Mouse (Mus musculus) NIH3T3 (cell line): ENCODE data around the gene Phldb2.
A peak's percentile ranks its signal among the peaks of the same experiment; 100 is the strongest.

Experiments used
- DNase-seq: peaks from one replicate; pipeline ENCODE4 v3.0.0-alpha.2; 2012; ENCODE audit warnings: low read depth

The Phldb2 gene

DNA sequence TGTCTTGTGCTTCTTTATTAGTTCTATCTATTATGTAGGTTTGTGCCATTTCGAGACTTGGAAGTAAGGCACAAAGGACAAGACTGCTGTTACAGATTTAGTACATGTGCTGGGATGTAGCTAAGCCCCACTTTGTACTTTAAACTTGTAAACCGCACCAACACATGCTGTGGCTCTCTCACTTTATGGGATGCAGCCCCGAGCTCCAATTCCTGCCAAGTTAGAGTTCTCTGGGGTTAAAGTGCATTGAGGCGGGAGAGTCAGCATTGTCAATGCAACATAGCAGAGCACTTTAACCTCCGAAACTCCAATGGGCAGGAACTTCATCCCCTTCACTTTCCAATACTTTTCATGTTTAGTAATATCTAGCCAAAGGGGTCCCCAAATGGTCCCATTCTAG, 224.2 kb downstream of the Phldb2 start:
- DNase-seq, result no peak

DNA sequence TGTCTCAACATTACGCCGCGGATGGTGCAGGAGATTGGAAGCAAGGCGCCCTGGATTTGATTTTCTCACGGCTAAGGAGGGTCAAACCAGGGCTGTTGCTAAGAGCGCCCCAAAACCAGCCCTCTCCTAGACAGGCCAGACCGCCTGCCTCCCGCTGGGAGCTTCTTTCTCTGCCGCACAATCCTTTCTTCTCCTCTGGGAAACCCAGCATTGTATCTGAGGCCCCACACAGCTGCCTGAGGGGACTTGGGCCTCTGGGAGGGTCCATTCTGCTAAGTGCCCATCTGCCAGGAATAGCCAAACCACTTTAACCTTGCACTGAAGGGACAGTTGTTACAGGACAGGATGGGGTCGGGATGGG, 228.7 kb downstream of the Phldb2 start:
- DNase-seq, result no peak

DNA sequence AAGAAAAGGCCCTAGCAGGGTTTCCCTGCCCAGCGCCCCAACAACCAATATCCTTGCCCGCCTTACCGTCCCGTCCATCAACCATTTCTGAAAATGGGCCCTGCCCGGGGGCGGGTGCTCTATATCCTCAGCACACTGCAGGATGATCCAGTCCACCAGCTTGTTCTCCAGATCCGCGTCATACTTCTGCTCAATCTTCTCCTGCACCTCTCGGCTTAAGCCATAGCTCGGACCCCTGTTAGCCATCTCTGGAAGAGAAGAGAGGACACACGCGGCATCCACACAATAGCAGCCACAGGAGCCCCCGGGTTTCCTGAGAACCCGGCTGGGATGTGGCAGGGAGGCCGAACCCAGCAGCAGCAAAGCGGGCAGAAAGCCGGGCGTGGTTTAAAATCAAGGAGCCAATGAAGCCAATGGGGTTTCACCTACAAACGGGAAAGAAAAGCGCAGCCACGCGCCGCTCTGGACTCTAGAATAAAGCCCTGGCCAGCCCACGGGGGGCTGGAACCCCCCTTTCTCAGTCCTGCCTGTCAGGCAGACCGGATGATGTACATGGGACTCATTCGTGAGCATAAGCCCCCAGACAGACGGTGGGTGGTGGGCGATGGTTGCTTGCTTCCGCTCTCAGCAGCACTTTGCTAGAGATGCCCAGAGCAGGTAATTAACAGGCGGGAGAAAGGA, 229.2 kb downstream of the Phldb2 start, which contains the start of gene Tagln3:
Tagln3 (minus strand) TSS at position 548 of the 681 bp plus-strand sequence.
- no peak for DNase-seq

DNA sequence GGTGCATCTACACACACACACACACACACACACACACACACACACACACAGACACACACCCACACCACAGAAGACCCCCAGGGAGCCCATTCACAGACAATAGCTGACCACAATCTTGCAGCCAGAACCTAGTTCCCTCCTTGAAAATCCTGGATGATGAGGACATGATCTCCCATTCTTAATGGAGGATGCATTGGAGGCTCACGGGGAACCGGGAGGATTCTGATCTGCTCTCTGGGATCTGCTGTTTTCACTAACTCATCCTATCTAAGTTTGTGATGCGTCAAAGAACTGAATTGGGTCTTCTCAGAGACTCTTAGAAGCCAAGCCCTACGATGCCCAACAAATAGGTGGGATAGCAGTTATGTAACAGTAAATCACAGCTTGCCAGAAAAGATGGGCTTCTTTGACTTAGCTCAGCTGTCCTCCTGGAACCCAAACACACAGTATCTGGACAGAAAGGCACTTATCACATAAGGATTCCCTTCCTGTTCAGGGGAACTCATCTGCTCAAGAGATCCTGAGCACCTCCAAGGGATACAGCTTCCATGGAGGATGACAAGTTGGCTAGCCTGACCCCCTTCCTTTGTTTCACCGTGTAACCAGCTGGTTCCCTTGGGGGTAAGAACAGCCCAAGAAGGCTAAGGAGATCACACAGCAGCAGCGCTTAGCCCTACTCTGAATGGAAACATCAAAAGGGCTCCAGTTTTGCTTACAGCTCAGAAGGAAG, 230.1 kb downstream of the Phldb2 start:
- DNase-seq, result no peak

DNA sequence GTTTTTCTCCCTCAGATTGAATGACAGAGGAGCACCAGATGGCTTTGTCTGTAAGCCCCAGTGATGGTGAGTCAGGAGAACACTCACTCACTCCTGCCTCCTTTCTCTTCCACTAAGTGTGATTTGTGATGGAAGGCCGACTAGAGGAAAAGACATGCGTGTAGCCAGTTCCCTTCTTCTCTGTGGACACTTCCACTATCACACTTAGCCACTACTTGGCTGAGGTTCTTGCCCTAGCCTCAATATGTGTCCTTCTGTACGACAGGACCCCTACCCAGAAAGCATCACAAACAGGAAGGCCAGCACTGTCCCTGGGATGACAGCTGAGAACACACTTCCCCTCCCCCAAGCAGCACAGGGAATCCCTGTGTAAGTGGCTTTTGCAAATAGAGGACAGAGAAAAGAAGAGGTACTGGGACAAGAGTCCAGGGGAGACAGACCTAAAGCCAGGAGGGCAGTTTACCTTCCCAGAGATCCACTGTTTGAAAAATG, 230.9 kb downstream of the Phldb2 start:
- no peak for DNase-seq

DNA sequence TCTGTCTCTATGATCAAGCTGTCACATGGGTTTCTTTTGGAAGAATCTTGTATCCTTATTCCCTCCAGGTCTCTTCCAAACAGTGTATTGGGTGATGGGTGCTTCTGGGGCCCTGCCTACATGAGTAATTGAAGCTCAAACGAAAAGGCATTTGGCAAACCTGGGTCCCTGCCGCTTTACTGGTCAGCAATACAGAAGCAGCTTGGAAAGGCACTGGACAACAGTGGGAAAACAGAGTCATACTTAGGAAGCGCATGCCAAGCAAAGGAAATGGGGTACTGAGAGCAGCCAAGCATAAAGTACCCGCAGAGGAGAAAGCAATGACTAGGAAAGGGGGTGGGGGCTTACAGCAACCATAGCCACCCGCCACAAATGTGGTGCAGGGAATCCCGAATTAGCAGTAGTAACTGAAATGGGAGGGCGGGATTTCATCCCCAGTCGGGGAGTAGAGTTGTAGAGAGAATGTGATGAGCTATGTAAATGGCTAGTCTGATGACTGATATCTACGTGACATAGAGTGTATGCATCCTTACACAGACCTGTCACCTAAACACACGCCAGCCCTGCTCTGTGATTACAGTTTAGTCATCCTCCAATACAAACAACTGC, 233.3 kb downstream of the Phldb2 start:
- no peak for DNase-seq

DNA sequence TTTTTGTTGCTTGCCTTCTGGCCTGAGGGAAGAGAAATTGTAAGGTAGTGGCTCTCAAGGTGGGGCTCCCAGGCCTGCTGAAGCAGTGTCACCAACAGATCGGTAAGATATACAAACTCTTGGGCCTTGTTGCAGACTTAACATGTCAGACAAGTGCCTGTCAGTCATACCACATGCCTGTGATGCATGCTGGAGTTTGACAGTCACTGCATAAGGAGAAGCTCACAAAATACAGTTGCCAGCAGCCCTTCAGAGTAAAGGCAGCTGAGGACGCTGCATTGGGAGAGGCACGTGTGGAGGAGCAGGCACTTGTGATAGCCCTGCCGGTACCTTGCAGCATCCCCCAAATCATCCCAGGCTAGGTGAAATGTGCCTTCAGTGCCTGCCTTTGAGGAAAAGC, 235.1 kb downstream of the Phldb2 start:
- no peak for DNase-seq

DNA sequence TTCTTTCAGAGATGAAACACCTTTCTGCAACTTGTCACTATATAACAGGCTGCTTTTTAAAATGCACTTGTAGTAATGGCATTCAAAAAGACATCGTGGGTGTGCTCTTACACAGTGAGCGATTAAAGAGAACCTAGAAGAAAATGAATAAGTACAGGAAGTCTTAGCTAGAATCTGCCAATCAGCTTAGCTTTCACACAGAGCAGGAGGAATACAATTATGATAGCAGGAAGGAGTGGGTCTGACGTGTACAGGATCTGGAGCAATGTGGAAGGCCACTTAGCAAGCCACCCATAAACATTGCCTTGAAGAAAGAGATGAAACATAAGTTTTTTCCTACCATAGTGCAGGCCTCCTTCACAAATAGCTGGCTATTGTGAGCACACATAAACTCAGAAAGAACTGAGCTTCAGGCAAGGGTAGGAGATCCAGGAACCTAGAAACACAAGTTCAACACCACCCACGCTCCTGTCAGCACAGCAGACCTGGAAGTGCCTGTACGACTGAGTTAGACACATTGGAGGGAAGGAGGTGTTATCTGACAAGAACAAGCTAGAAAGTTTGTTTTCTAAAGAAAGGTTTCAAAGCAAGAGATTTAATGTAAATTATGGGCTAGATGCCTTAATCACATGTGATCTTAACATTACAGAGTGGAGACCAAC, 238.8 kb downstream of the Phldb2 start:
- DNase-seq, result no peak

DNA sequence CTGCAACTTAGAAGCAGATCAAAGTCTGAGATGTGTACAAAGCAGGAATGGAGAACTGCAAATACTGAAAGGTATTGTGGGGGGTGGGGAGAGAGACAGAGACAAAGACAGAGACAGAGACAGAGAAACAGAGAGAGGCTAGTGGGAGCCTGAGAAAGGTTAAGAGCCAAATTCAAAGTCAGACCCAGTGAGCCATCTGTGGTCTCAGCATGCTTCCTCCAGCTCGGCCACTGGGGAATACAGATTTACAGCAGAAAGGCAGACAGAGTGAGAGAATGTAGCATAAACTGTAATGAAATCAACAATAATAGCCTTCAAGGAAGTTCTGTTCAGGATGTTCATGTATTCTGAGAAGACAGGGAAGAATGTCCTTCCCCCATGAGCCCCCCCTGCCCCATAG, 239.5 kb downstream of the Phldb2 start:
- DNase-seq, result no peak

DNA sequence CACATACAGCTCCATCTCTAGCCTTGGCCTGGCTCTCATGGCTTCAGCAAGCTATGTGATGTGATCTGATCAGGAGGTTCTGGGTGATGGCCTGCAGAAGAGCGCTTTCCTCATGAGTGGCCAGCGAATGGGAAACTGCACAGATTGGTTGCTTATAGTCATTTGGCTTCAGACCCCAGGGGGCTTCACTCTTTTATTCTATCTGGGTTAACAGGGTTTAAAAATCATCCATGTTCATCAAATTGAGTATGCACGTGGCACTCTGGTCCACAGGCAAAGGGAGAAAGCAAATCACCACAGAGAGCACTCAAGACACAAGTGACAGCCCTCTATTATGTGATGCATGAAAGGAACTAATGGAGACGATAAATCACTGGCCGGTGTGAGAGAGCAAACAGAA, 240.1 kb downstream of the Phldb2 start:
- no peak for DNase-seq

DNA sequence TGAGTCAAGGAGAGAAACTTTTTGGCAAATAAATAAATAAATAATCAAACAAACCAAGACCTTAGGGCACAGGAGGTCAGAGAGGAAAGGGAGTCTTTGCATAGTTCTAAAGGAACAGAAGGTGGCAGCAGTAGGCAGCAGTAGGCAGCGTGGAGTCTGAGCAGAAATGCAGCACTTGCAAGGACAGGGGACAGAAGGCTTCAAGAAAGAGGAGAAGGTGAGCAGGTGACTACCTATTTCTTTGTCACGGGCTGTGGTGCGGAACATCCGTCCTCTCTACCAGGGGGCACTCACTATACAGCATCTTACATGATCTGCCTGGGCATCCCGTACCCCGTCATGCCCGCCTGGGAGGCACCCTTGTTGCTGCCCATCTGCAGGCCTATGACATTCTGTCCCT, 242.1 kb downstream of the Phldb2 start:
- peak; percentile 16 for DNase-seq

DNA sequence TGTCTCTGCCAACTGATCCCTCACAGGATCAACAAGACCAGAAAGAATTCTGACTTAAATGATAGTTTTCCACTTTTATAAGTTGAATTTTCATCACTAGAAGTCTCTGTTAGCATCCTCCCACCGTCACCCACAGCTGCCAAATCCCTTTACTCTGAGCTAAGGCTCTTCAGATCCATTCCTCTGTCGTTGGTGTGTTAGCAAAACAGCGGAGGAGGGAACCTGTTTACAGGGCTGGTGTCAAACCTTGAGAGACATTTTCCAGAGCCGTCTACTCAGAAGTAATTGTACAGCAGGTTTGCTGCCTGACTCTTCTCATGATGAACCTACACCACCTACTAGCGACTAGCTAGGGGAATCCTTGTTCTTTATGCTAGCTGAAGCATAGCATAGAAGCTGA, 254.1 kb downstream of the Phldb2 start:
- no peak for DNase-seq

DNA sequence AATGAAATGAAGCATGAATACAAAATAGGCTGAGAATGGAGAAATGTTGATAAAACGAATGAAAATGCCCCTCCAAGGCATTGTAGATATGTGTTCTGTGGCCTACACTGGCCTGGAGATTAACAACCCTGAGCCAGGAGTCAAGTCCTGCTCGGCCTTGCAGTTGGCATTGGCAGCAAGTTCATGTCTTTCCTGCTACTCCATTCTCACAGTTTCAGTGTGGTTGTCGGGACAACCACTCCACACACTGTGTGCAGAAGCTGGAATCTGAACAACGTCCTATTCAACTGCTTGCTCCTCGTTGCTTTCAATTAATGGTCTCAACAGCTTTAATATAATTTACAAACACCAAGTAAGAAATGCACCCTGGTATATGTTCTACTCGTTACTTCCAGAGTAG, 255.4 kb downstream of the Phldb2 start:
- DNase-seq, result no peak
